Mouse (Mus musculus): ENCODE results near the gene Mtx1. TPM values are rescaled to one million over a fixed set of nuclear protein-coding genes. Genes with fewer than 3 reads are reported as not detected.

Gene Mtx1
- polyA plus RNA-seq, 1 experiment from 2014 or later: 106 TPM

- Histone ChIP-seq H3K27ac (no peak overlapping the region), H3K4me3 (no peak overlapping the region), H3K9me3 (replicated peaks) (no peaks in the 10 kb centered on the region), H3K4me1 (replicated peaks) (peaks cover 20% of the 10 kb centered on the region), H3K9ac (no peak overlapping the region), H3K36me3 (no peaks in the 10 kb centered on the region), H3K27me3 (0 out of 2 replicates have a peak, but pooled peaks cover 6% of the 10 kb centered on the region), H3K4me2 (no peak overlapping the region)
- ATAC-seq (replicated peaks; ENCODE audit: insufficient number of reproducible peaks, insufficient read depth, low FRiP score, low read depth): no peak
- WGBS: 81% methylated on average over 5 of the region's 5 CpGs
These were observed 28.1 kb upstream of the Mtx1 start for GRCm38 (mm10) chr3:89254994-89255393.

- Histone ChIP-seq H3K9me3 (replicated peaks) (no peaks in the 10 kb centered on the region), H3K4me1 (replicated peaks) (peaks cover 30% of the 10 kb centered on the region), H3K27me3 (0 out of 2 replicates have a peak, but pooled peaks cover 6% of the 10 kb centered on the region), H3K4me3 (peak overlapping the region; percentile 10; the same call in 1 of the 2 replicates), H3K36me3 (no peaks in the 10 kb centered on the region), H3K27ac (peak overlapping the region; percentile 50), H3K4me2 (peak overlapping the region; percentile 38), H3K9ac (no peak overlapping the region)
- peak; percentile 51; the same call in 1 of the 2 replicates for ATAC-seq (replicated peaks; ENCODE audit: insufficient number of reproducible peaks, insufficient read depth, low FRiP score, low read depth)
- WGBS: 10% methylated on average over 17 of the region's 17 CpGs
These were observed 24.5 kb upstream of the Mtx1 start for GRCm38 (mm10) chr3:89251365-89251895.

- no peak overlapping the region for H3K4me2 ChIP-seq
- H3K27me3 ChIP-seq: 0 out of 2 replicates have a peak, but pooled peaks cover 6% of the 10 kb centered on the region
- H3K9ac ChIP-seq: no peak overlapping the region
- 18% methylated on average over 7 of the region's 7 CpGs for WGBS
- H3K36me3 ChIP-seq: no peaks in the 10 kb centered on the region
- ATAC-seq (replicated peaks; ENCODE audit: insufficient number of reproducible peaks, insufficient read depth, low FRiP score, low read depth): no peak
- H3K4me1 ChIP-seq (replicated peaks): peaks cover 37% of the 10 kb centered on the region
- H3K27ac ChIP-seq: peak overlapping the region; percentile 50
- no peak overlapping the region for H3K4me3 ChIP-seq
- H3K9me3 ChIP-seq (replicated peaks): no peaks in the 10 kb centered on the region
These were observed 23.6 kb upstream of the Mtx1 start for GRCm38 (mm10) chr3:89250435-89251040.

- no peaks in the 10 kb centered on the region for H3K36me3 ChIP-seq
- H3K9me3 ChIP-seq (replicated peaks): no peaks in the 10 kb centered on the region
- no peak for ATAC-seq (replicated peaks; ENCODE audit: insufficient number of reproducible peaks, insufficient read depth, low FRiP score, low read depth)
- peaks cover 59% of the 10 kb centered on the region for H3K4me1 ChIP-seq (replicated peaks)
- H3K4me3 ChIP-seq: peak overlapping the region; percentile 90
- no peak overlapping the region for H3K27ac ChIP-seq
- H3K4me2 ChIP-seq: peak overlapping the region; percentile 82
- H3K9ac ChIP-seq: peak overlapping the region; percentile 84; the same call in 1 of the 2 replicates
- peaks cover 24% of the 10 kb centered on the region for H3K27me3 ChIP-seq
- WGBS: 74% methylated on average over 4 of the region's 4 CpGs
These were observed 20.6 kb upstream of the Mtx1 start for GRCm38 (mm10) chr3:89247466-89247865.

- peak within 1 kb of the TSS; percentile 90 for H3K4me3 ChIP-seq
- H3K4me1 ChIP-seq (replicated peaks): peaks cover 50% of the 10 kb centered on the region
- peaks cover 20% of the 10 kb centered on the region for H3K27me3 ChIP-seq
- ATAC-seq (replicated peaks; ENCODE audit: insufficient number of reproducible peaks, insufficient read depth, low FRiP score, low read depth): peak; percentile 72
- no peaks in the 10 kb centered on the region for H3K9me3 ChIP-seq (replicated peaks)
- H3K9ac ChIP-seq: peak within 1 kb of the TSS; percentile 84
- no peaks in the 10 kb centered on the region for H3K36me3 ChIP-seq
- peak within 1 kb of the TSS; percentile 82 for H3K4me2 ChIP-seq
- peak within 1 kb of the TSS; percentile 84 for H3K27ac ChIP-seq
- under 1% methylated on average over 42 of the region's 42 CpGs for WGBS
These were observed 19.6 kb upstream of the Mtx1 start, which contains the start of gene Trim46 for GRCm38 (mm10) chr3:89246261-89247100. Gene Trim46, minus strand, starts transcription at chr3:89246309.

- Histone ChIP-seq H3K4me1 (replicated peaks) (peaks cover 43% of the 10 kb centered on the region), H3K9me3 (replicated peaks) (no peaks in the 10 kb centered on the region), H3K36me3 (no peaks in the 10 kb centered on the region), H3K9ac (peak within 1 kb of the TSS; percentile 84), H3K27ac (peak within 1 kb of the TSS; percentile 84), H3K4me2 (peak within 1 kb of the TSS; percentile 82), H3K4me3 (peak within 1 kb of the TSS; percentile 90), H3K27me3 (peaks cover 20% of the 10 kb centered on the region)
- WGBS: 5% methylated on average over 20 of the region's 20 CpGs
- peak; percentile 9; the same call in 1 of the 2 replicates for ATAC-seq (replicated peaks; ENCODE audit: insufficient number of reproducible peaks, insufficient read depth, low FRiP score, low read depth)
These were observed 18.8 kb upstream of the Mtx1 start, which contains the start of gene Krtcap2 for GRCm38 (mm10) chr3:89245688-89246171. Gene Krtcap2, plus strand, starts transcription at chr3:89245966.

GRCm38 (mm10) chr3:89244982-89245687 lies 18.2 kb upstream of the Mtx1 start:
- 0% methylated on average over 23 of the region's 26 CpGs for WGBS
- peak overlapping the region; percentile 82 for H3K4me2 ChIP-seq
- peaks cover 20% of the 10 kb centered on the region for H3K27me3 ChIP-seq
- no peaks in the 10 kb centered on the region for H3K36me3 ChIP-seq
- H3K4me3 ChIP-seq: peak overlapping the region; percentile 90
- peaks cover 40% of the 10 kb centered on the region for H3K4me1 ChIP-seq (replicated peaks)
- no peak for ATAC-seq (replicated peaks; ENCODE audit: insufficient number of reproducible peaks, insufficient read depth, low FRiP score, low read depth)
- no peaks in the 10 kb centered on the region for H3K9me3 ChIP-seq (replicated peaks)
- peak overlapping the region; percentile 32; the same call in 1 of the 2 replicates for H3K9ac ChIP-seq
- H3K27ac ChIP-seq: peak overlapping the region; percentile 29; the same call in 1 of the 2 replicates

GRCm38 (mm10) chr3:89244158-89244981 lies 17.5 kb upstream of the Mtx1 start:
- H3K4me2 ChIP-seq: peak overlapping the region; percentile 82
- H3K9ac ChIP-seq: peak overlapping the region; percentile 32; the same call in 1 of the 2 replicates
- H3K9me3 ChIP-seq (replicated peaks): no peaks in the 10 kb centered on the region
- peak overlapping the region; percentile 90 for H3K4me3 ChIP-seq
- peaks cover 40% of the 10 kb centered on the region for H3K4me1 ChIP-seq (replicated peaks)
- peaks cover 20% of the 10 kb centered on the region for H3K27me3 ChIP-seq
- no peaks in the 10 kb centered on the region for H3K36me3 ChIP-seq
- WGBS: 14% methylated on average over 25 of the region's 25 CpGs
- peak overlapping the region; percentile 29; the same call in 1 of the 2 replicates for H3K27ac ChIP-seq
- ATAC-seq (replicated peaks; ENCODE audit: insufficient number of reproducible peaks, insufficient read depth, low FRiP score, low read depth): 0 out of 2 replicates have a peak, but pooled peaks have one; percentile 9

- no peak overlapping the region for H3K9ac ChIP-seq
- WGBS: 17% methylated on average over 14 of the region's 14 CpGs
- peaks cover 40% of the 10 kb centered on the region for H3K4me1 ChIP-seq (replicated peaks)
- H3K4me2 ChIP-seq: peak overlapping the region; percentile 46
- no peaks in the 10 kb centered on the region for H3K9me3 ChIP-seq (replicated peaks)
- peaks cover 21% of the 10 kb centered on the region for H3K27me3 ChIP-seq
- no peak for ATAC-seq (replicated peaks; ENCODE audit: insufficient number of reproducible peaks, insufficient read depth, low FRiP score, low read depth)
- H3K4me3 ChIP-seq: no peak overlapping the region
- H3K27ac ChIP-seq: no peak overlapping the region
- no peaks in the 10 kb centered on the region for H3K36me3 ChIP-seq
These were observed 16.7 kb upstream of the Mtx1 start for GRCm38 (mm10) chr3:89243609-89244008.

- Histone ChIP-seq H3K9me3 (replicated peaks) (no peaks in the 10 kb centered on the region), H3K9ac (no peak overlapping the region), H3K4me1 (replicated peaks) (peaks cover 36% of the 10 kb centered on the region), H3K4me3 (no peak overlapping the region), H3K4me2 (no peak overlapping the region), H3K27ac (no peak overlapping the region), H3K36me3 (no peaks in the 10 kb centered on the region), H3K27me3 (peaks cover 23% of the 10 kb centered on the region)
- no peak for ATAC-seq (replicated peaks; ENCODE audit: insufficient number of reproducible peaks, insufficient read depth, low FRiP score, low read depth)
- 69% methylated on average over 9 of the region's 9 CpGs for WGBS
These were observed 15.5 kb upstream of the Mtx1 start for GRCm38 (mm10) chr3:89242331-89242895.

Measured in heart, embryonic 15.5 days (tissue).